Mouse (Mus musculus) kidney, embryonic 14.5 days (tissue): ENCODE data around the gene Rdh7. TPM values are rescaled to one million over a fixed set of nuclear protein-coding genes. Genes with fewer than 3 reads are reported as not detected.
A peak's percentile ranks its signal among the peaks of the same experiment; 100 is the strongest.
"Not testable (repeated sequence)": the region's sequence is repeated elsewhere in the genome, so short reads cannot be mapped to it uniquely, and the experiment has no call there.

Source experiments
- ATAC-seq: fragments of 200-750 bp; cut with Nextera tagmentation; 2 replicates; pipeline ENCODE4 v1.8.0; 2017; ENCODE audit warnings: moderate number of reproducible peaks, mild to moderate bottlenecking, moderate TSS enrichment, moderate library complexity; ENCODE audit not compliant: low FRiP score, low TSS enrichment
- H3K27ac ChIP-seq: fragments of 300-500 bp; sonication (generic); 2 replicates; pipeline ENCODE4 v1.5.1; 2014; ENCODE audit warnings: low read depth, mild to moderate bottlenecking, low read length, moderate library complexity, mixed read lengths
- H3K27me3 ChIP-seq: fragments of 300-500 bp; sonication (generic); 2 replicates; pipeline ENCODE4 v1.6.1; 2014; ENCODE audit warnings: mild to moderate bottlenecking, low read length; ENCODE audit not compliant: control insufficient read depth, insufficient read depth
- H3K36me3 ChIP-seq: fragments of 300-500 bp; sonication (generic); 2 replicates; pipeline ENCODE4 v1.6.1; 2014; ENCODE audit warnings: low read length, mixed read lengths; ENCODE audit not compliant: control insufficient read depth, insufficient read depth
- H3K4me1 ChIP-seq: fragments of 300-500 bp; sonication (generic); 2 replicates; pipeline ENCODE4 v1.6.1; 2014; ENCODE audit warnings: low read length, mixed read lengths; ENCODE audit not compliant: control insufficient read depth, insufficient read depth
- H3K4me2 ChIP-seq: fragments of 300-500 bp; sonication (generic); replicated peaks from 2 replicates; pipeline ENCODE4 v1.6.1; 2014; ENCODE audit warnings: low read depth, mild to moderate bottlenecking, low read length
- H3K4me3 ChIP-seq: fragments of 300-500 bp; sonication (generic); 2 replicates; pipeline ENCODE4 v1.5.1; 2014; ENCODE audit warnings: mild to moderate bottlenecking, low read length
- H3K9ac ChIP-seq: fragments of 300-500 bp; sonication (generic); 2 replicates; pipeline ENCODE4 v1.6.1; 2014; ENCODE audit warnings: low read depth, mild to moderate bottlenecking, low read length, moderate library complexity
- H3K9me3 ChIP-seq: fragments of 300-500 bp; sonication (generic); 2 replicates; pipeline ENCODE4 v1.6.1; 2016; ENCODE audit warnings: low read length; ENCODE audit not compliant: control insufficient read depth
- WGBS: fragments of 180-500 bp; shearing (Covaris S2); extraction: QIAGEN DNeasy Blood & Tissue Kit; methylation state at CpG from one replicate; pipeline ENCODE4 v1.1.7; 2014; 5-methylcytosine and 5-hydroxymethylcytosine counted together
- polyA plus RNA-seq: library from polyadenylated mRNA; unstranded; fragments of >200 nt; fragmentation: Nextera tagmentation; extraction: Ambion mirVana; gene quantifications from 2 replicates; pipeline ENCODE4 v1.2.1, GENCODE M21; 2014

Gene Rdh7
- polyA plus RNA-seq, 1 experiment from 2014 or later = not detected

- H3K4me3 ChIP-seq = no peak overlapping the region
- H3K27ac ChIP-seq = no peak overlapping the region
- WGBS = 56% methylated on average over 1 of the region's 1 CpGs
- H3K4me1 ChIP-seq = peaks cover 10% of the 10 kb centered on the region; the same call in 1 of the 2 replicates
- no peaks in the 10 kb centered on the region for H3K27me3 ChIP-seq
- no peak overlapping the region for H3K9ac ChIP-seq
- H3K9me3 ChIP-seq = no peaks in the 10 kb centered on the region
- no peak overlapping the region for H3K4me2 ChIP-seq
- no peak for ATAC-seq
- H3K36me3 ChIP-seq = no peaks in the 10 kb centered on the region
Observed at GRCm38 (mm10) chr10:127922241-127922640, 33.6 kb upstream of the Rdh7 start.

DNA sequence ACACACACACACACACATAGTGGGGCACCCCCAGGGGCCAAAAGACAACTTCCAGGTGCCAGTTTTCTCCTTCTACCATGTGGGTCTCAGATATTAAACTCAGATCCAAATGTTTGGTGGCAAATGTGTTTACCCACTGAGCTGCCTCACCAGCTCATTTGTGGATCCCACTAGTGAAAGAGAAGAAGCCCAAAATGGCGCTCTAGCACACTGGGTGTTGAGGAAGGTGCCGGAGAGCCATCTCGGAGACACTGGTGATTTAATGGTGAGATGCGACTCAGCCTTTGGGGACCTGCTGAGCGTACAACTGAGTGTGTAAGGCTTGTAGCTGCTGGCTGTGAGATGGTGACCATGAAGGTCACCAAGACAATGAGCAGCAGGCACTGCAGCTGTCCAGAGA, 29.0 kb upstream of the Rdh7 start:
- 91% methylated on average over 5 of the region's 5 CpGs for WGBS
- H3K9me3 ChIP-seq = no peaks in the 10 kb centered on the region
- H3K4me3 ChIP-seq = no peak overlapping the region
- no peak overlapping the region for H3K4me2 ChIP-seq
- H3K36me3 ChIP-seq = no peaks in the 10 kb centered on the region
- ATAC-seq = no peak
- H3K27ac ChIP-seq = no peak overlapping the region
- no peak overlapping the region for H3K9ac ChIP-seq
- H3K27me3 ChIP-seq = no peaks in the 10 kb centered on the region
- H3K4me1 ChIP-seq = no peaks in the 10 kb centered on the region

GRCm38 (mm10) chr10:127917183-127917582, 28.6 kb upstream of the Rdh7 start:
- H3K9me3 ChIP-seq, ATAC-seq, H3K4me3 ChIP-seq, H3K27me3 ChIP-seq, H3K4me2 ChIP-seq, H3K4me1 ChIP-seq, H3K27ac ChIP-seq, H3K9ac ChIP-seq, H3K36me3 ChIP-seq: not testable (repeated sequence)
- 91% methylated on average over 3 of the region's 3 CpGs for WGBS

GRCm38 (mm10) chr10:127915578-127915977, 27.0 kb upstream of the Rdh7 start:
- Histone ChIP-seq H3K27ac (no peak overlapping the region), H3K36me3 (no peaks in the 10 kb centered on the region), H3K9ac (no peak overlapping the region), H3K4me2 (no peak overlapping the region), H3K27me3 (no peaks in the 10 kb centered on the region), H3K9me3 (no peaks in the 10 kb centered on the region), H3K4me3 (no peak overlapping the region), H3K4me1 (no peaks in the 10 kb centered on the region)
- 95% methylated on average over 1 of the region's 1 CpGs for WGBS
- ATAC-seq = no peak

GRCm38 (mm10) chr10:127907386-127907951, 18.9 kb upstream of the Rdh7 start:
- Histone ChIP-seq H3K27me3 (no peaks in the 10 kb centered on the region), H3K9ac (no peak overlapping the region), H3K27ac (no peak overlapping the region), H3K4me1 (no peaks in the 10 kb centered on the region), H3K9me3 (no peaks in the 10 kb centered on the region), H3K4me3 (no peak overlapping the region), H3K36me3 (no peaks in the 10 kb centered on the region), H3K4me2 (no peak overlapping the region)
- ATAC-seq = no peak

DNA sequence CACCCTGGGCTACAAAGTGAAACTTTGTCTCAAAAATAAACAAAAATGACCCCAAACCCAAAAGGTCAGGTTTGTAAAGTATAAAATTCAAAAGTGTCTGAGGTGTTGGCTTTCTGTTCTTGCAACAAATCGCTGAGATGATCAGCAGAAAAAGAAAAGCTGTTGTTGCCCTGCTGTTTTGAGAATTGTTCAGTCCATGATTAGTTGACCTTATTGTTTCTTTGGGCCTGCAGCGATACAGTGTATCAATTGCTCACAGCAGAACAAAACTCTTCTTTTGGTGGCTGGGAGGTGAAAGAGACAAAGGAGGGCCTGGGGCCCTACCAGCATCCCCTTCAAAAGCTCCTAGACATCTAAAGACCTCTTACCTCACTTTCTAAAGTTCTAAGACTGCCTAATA, 17.5 kb upstream of the Rdh7 start:
- Histone ChIP-seq H3K9me3 (no peaks in the 10 kb centered on the region), H3K27ac (no peak overlapping the region), H3K36me3 (no peaks in the 10 kb centered on the region), H3K9ac (no peak overlapping the region), H3K4me2 (no peak overlapping the region), H3K4me1 (no peaks in the 10 kb centered on the region), H3K4me3 (no peak overlapping the region), H3K27me3 (no peaks in the 10 kb centered on the region)
- 92% methylated on average over 2 of the region's 2 CpGs for WGBS
- ATAC-seq = no peak

- ATAC-seq = 0 out of 2 replicates have a peak, but pooled peaks have one; percentile 12
- H3K9me3 ChIP-seq = no peaks in the 10 kb centered on the region
- H3K4me2 ChIP-seq = no peak overlapping the region
- 70% methylated on average over 7 of the region's 7 CpGs for WGBS
- no peaks in the 10 kb centered on the region for H3K36me3 ChIP-seq
- H3K27me3 ChIP-seq = no peaks in the 10 kb centered on the region
- no peak overlapping the region for H3K9ac ChIP-seq
- H3K27ac ChIP-seq = no peak overlapping the region
- H3K4me3 ChIP-seq = no peak overlapping the region
- H3K4me1 ChIP-seq = no peaks in the 10 kb centered on the region
Observed at GRCm38 (mm10) chr10:127904718-127905446, 16.3 kb upstream of the Rdh7 start.

GRCm38 (mm10) chr10:127903116-127903515, 14.5 kb upstream of the Rdh7 start:
- no peak overlapping the region for H3K9ac ChIP-seq

DNA sequence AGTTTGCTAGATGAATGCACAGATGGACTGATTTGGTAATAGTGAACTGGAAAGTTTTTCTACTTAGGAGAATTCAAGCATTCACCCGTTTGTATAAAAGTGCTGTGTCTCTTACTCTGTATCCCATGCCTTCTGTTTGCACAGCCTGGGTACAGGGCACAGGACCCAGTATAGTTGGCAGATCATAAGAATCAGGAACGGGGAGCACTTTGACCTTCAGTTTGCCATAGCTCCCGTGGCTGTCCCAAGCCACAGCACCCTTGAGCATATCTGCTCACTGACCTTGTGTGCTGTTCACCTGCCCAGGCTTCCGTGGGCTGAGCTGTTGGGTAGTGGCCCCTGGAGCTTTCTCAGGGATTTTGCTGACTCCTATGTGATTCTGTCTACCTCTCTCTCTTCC, 13.1 kb upstream of the Rdh7 start:
- no peak for ATAC-seq
- Histone ChIP-seq H3K27ac (no peak overlapping the region), H3K36me3 (no peaks in the 10 kb centered on the region), H3K4me2 (no peak overlapping the region), H3K9ac (no peak overlapping the region), H3K27me3 (no peaks in the 10 kb centered on the region), H3K4me3 (no peak overlapping the region), H3K9me3 (no peaks in the 10 kb centered on the region), H3K4me1 (no peaks in the 10 kb centered on the region)
- WGBS = 81% methylated on average over 4 of the region's 4 CpGs

More at GRCm38 (mm10) chr10:127903116-127903515, 14.5 kb upstream of the Rdh7 start:
- no peak for ATAC-seq
- Histone ChIP-seq H3K27ac (no peak overlapping the region), H3K9me3 (no peaks in the 10 kb centered on the region), H3K4me2 (no peak overlapping the region), H3K4me3 (no peak overlapping the region), H3K36me3 (no peaks in the 10 kb centered on the region), H3K27me3 (no peaks in the 10 kb centered on the region), H3K4me1 (no peaks in the 10 kb centered on the region)
- WGBS = 55% methylated on average over 1 of the region's 1 CpGs
